In genomic region chr14:60733706-60734105, GRCm38 (mm10) we compare ENCODE assay signal across 10 mouse cellular contexts. TPM values are rescaled to one million over a fixed set of nuclear protein-coding genes. Genes with fewer than 3 reads are reported as not detected.
DNase-seq lines count a peak whose midpoint lies in the region; ATAC-seq and TF ChIP-seq lines count a peak whose summit lies in the region.
"Had no signal": no experiment of that assay in that cellular context is flagged by ENCODE, and none has a peak within 500 bp of the region (broad histone marks: within the 10 kb centered on the region; RNA-seq: fewer than 3 reads in every experiment).

No protein-coding gene starts in this region.

- H3K9ac ChIP-seq in hindbrain, embryonic 13.5 days, result no peak overlapping the region
- H3K9ac ChIP-seq in hindbrain, embryonic 11.5 days (ENCODE audit: low read depth, low read length), result no peak overlapping the region
- H3K9ac ChIP-seq in forebrain, embryonic 13.5 days, result no peak overlapping the region
- no peak overlapping the region for H3K9ac ChIP-seq in limb, embryonic 15.5 days

- WGBS in hindbrain, embryonic 13.5 days, result 67% methylated on average over 4 of the region's 4 CpGs
- 69% methylated on average over 4 of the region's 4 CpGs for WGBS in hindbrain, embryonic 11.5 days
- 67% methylated on average over 4 of the region's 4 CpGs for WGBS in forebrain, embryonic 13.5 days
- WGBS in limb, embryonic 15.5 days, result 69% methylated on average over 4 of the region's 4 CpGs

- H3K36me3 ChIP-seq in hindbrain, embryonic 13.5 days, result peaks cover 6% of the 10 kb centered on the region; the same call in 1 of the 2 replicates
- no peaks in the 10 kb centered on the region for H3K36me3 ChIP-seq in hindbrain, embryonic 11.5 days (ENCODE audit: control insufficient read depth, insufficient read depth, low read length)
- H3K36me3 ChIP-seq in forebrain, embryonic 13.5 days (ENCODE audit: poor library complexity, severe bottlenecking), result peaks cover 18% of the 10 kb centered on the region
- H3K36me3 ChIP-seq in limb, embryonic 15.5 days, result no peaks in the 10 kb centered on the region
- H3K36me3 ChIP-seq: G1E had no signal

- no peak for TF ChIP-seq POLR2A in bone marrow macrophage, adult 2 months (IDR thresholded peaks at IDR 0.05; ENCODE audit: borderline replicate concordance, low read depth, low read length)

- peak overlapping the region; percentile 30; the same call in 1 of the 2 replicates for H3K27ac ChIP-seq in hindbrain, embryonic 13.5 days
- H3K27ac ChIP-seq in hindbrain, embryonic 11.5 days (ENCODE audit: low read depth, low read length), result no peak overlapping the region
- peak overlapping the region; percentile 73 for H3K27ac ChIP-seq in bone marrow macrophage, adult 2 months (ENCODE audit: insufficient read depth, low read depth, low read length)
- H3K27ac ChIP-seq in forebrain, embryonic 13.5 days, result peak overlapping the region; percentile 21; the same call in 1 of the 2 replicates
- 0 out of 2 replicates have a peak overlapping the region, but pooled peaks have one; percentile 38 for H3K27ac ChIP-seq in limb, embryonic 15.5 days
- H3K27ac ChIP-seq in left cerebral cortex, adult 2 months, result no peak overlapping the region

- H3K4me3 ChIP-seq in hindbrain, embryonic 13.5 days, result no peak overlapping the region
- no peak overlapping the region for H3K4me3 ChIP-seq in hindbrain, embryonic 11.5 days (ENCODE audit: low read depth, low read length)
- H3K4me3 ChIP-seq in bone marrow macrophage, adult 2 months (ENCODE audit: insufficient read depth, low read length), result peak overlapping the region; percentile 57
- H3K4me3 ChIP-seq in forebrain, embryonic 13.5 days, result no peak overlapping the region
- H3K4me3 ChIP-seq in limb, embryonic 15.5 days, result no peak overlapping the region; the same call in 1 of the 2 replicates
- H3K4me3 ChIP-seq in left cerebral cortex, adult 2 months, result no peak overlapping the region; the same call in 1 of the 2 replicates

- no peaks in the 10 kb centered on the region for H3K9me3 ChIP-seq in hindbrain, embryonic 13.5 days
- no peaks in the 10 kb centered on the region for H3K9me3 ChIP-seq in hindbrain, embryonic 11.5 days (ENCODE audit: control insufficient read depth, low read length)
- peaks cover 3% of the 10 kb centered on the region; the same call in 1 of the 2 replicates for H3K9me3 ChIP-seq in forebrain, embryonic 13.5 days (replicated peaks)
- no peaks in the 10 kb centered on the region for H3K9me3 ChIP-seq in limb, embryonic 15.5 days
- H3K9me3 ChIP-seq: G1E had no signal

- no peak for ATAC-seq in hindbrain, embryonic 13.5 days (ENCODE audit: low FRiP score)
- no peak for ATAC-seq in hindbrain, embryonic 11.5 days (ENCODE audit: low FRiP score)
- peak; percentile 20; the same call in 1 of the 2 replicates for ATAC-seq in forebrain, embryonic 13.5 days
- ATAC-seq in limb, embryonic 15.5 days (ENCODE audit: insufficient number of reproducible peaks, low FRiP score, low TSS enrichment, low read depth), result no peak

- no peak for DNase-seq in hindbrain, embryonic 11.5 days (ENCODE audit: low spot score)
- DNase-seq in cerebellum, postnatal 10 days, result no peak
- no peak for DNase-seq in left cerebral cortex, adult 2 months (ENCODE audit: extremely low spot score in 1 of 2, low spot score in 2 of 2)
- DNase-seq in right cerebral cortex, adult 18-20 months, result no peak
- DNase-seq: kidney, postnatal 10 days had no signal

- peaks cover 54% of the 10 kb centered on the region for H3K4me1 ChIP-seq in hindbrain, embryonic 13.5 days (replicated peaks)
- H3K4me1 ChIP-seq in hindbrain, embryonic 11.5 days (replicated peaks; ENCODE audit: control insufficient read depth, insufficient read depth, low read length), result peaks cover 9% of the 10 kb centered on the region
- H3K4me1 ChIP-seq in bone marrow macrophage, adult 2 months (ENCODE audit: control insufficient read depth, insufficient read depth, low read length), result peaks cover 51% of the 10 kb centered on the region
- peaks cover 64% of the 10 kb centered on the region for H3K4me1 ChIP-seq in forebrain, embryonic 13.5 days
- H3K4me1 ChIP-seq in limb, embryonic 15.5 days, result peaks cover 53% of the 10 kb centered on the region

- H3K27me3 ChIP-seq in hindbrain, embryonic 13.5 days, result no peaks in the 10 kb centered on the region
- H3K27me3 ChIP-seq in hindbrain, embryonic 11.5 days (ENCODE audit: control insufficient read depth, insufficient read depth, low read length), result no peaks in the 10 kb centered on the region
- no peaks in the 10 kb centered on the region for H3K27me3 ChIP-seq in forebrain, embryonic 13.5 days
- H3K27me3 ChIP-seq in limb, embryonic 15.5 days, result no peaks in the 10 kb centered on the region

- H3K4me2 ChIP-seq in hindbrain, embryonic 13.5 days, result peak overlapping the region; percentile 34; the same call in 1 of the 2 replicates
- no peak overlapping the region for H3K4me2 ChIP-seq in hindbrain, embryonic 11.5 days (replicated peaks; ENCODE audit: low read depth, low read length)
- H3K4me2 ChIP-seq in forebrain, embryonic 13.5 days, result no peak overlapping the region
- peak overlapping the region; percentile 37; the same call in 1 of the 2 replicates for H3K4me2 ChIP-seq in limb, embryonic 15.5 days

- no peak for TF ChIP-seq CTCF in bone marrow macrophage, adult 2 months (IDR thresholded peaks at IDR 0.05; ENCODE audit: low read depth, low read length)
- TF ChIP-seq CTCF in left cerebral cortex, adult 2 months (IDR thresholded peaks at IDR 0.05), result no peak

- intact Hi-C loops in left cerebral cortex, adult 2 months (cut with DNase I), result no loop called here

RNA-seq across cellular contexts. Expression of gene C1qtnf9, which starts 34.2 kb away (rescaled TPM):
- 0.12 and 0.23 TPM in 2 replicates for polyA plus RNA-seq in hindbrain, embryonic 13.5 days (2015; fragmentation: Nextera tagmentation; extraction: Ambion mirVana)
- polyA plus RNA-seq in hindbrain, embryonic 11.5 days (2014; fragmentation: Nextera tagmentation; extraction: Ambion mirVana), result not detected in 2 replicates
- polyA plus RNA-seq in bone marrow macrophage, adult 2 months (2012; ENCODE audit: insufficient read depth, insufficient read length, missing spikeins), result not detected in 2 replicates
- polyA plus RNA-seq in forebrain, embryonic 13.5 days (2015; fragmentation: Nextera tagmentation; extraction: Ambion mirVana), result 0.22 and 0.39 TPM in 2 replicates
- 6.3 and 7.6 TPM in 2 replicates for polyA plus RNA-seq in limb, embryonic 15.5 days (2015; fragmentation: Nextera tagmentation; extraction: Ambion mirVana)
- total RNA-seq in left cerebral cortex, adult 2 months (2021), result under 1 TPM; 0.23 to 0.30 TPM
- polyA plus RNA-seq: G1E had no signal

RNA-seq across cellular contexts. Expression of gene Mipep, which starts 50.7 kb away (rescaled TPM):
- polyA plus RNA-seq in hindbrain, embryonic 13.5 days (2015; fragmentation: Nextera tagmentation; extraction: Ambion mirVana), result 16.4 and 17.5 TPM in 2 replicates
- polyA plus RNA-seq in hindbrain, embryonic 11.5 days (2014; fragmentation: Nextera tagmentation; extraction: Ambion mirVana), result 24.0 and 24.8 TPM in 2 replicates
- 6.9 and 8.0 TPM in 2 replicates for polyA plus RNA-seq in bone marrow macrophage, adult 2 months (2012; ENCODE audit: insufficient read depth, insufficient read length, missing spikeins)
- 18.3 and 19.5 TPM in 2 replicates for polyA plus RNA-seq in forebrain, embryonic 13.5 days (2015; fragmentation: Nextera tagmentation; extraction: Ambion mirVana)
- 16.4 and 18.4 TPM in 2 replicates for polyA plus RNA-seq in limb, embryonic 15.5 days (2015; fragmentation: Nextera tagmentation; extraction: Ambion mirVana)
- 10 to 100 TPM; 24.9 to 25.3 TPM for total RNA-seq in left cerebral cortex, adult 2 months (2021)

Comparison
In these comparisons a context has a peak if more than half of its experiments do, and no peak if none do; other contexts are left out.
1. H3K27ac ChIP-seq: peak in hindbrain, embryonic 13.5 days (single experiment), bone marrow macrophage, adult 2 months (single experiment), forebrain, embryonic 13.5 days (single experiment) and limb, embryonic 15.5 days (single experiment); none in hindbrain, embryonic 11.5 days (single experiment) and left cerebral cortex, adult 2 months (single experiment).
2. H3K4me2 ChIP-seq: peak in hindbrain, embryonic 13.5 days (single experiment) and limb, embryonic 15.5 days (single experiment); none in hindbrain, embryonic 11.5 days (single experiment) and forebrain, embryonic 13.5 days (single experiment).